ENCODE assay signal across 8 mouse cellular contexts in the genomic region with DNA sequence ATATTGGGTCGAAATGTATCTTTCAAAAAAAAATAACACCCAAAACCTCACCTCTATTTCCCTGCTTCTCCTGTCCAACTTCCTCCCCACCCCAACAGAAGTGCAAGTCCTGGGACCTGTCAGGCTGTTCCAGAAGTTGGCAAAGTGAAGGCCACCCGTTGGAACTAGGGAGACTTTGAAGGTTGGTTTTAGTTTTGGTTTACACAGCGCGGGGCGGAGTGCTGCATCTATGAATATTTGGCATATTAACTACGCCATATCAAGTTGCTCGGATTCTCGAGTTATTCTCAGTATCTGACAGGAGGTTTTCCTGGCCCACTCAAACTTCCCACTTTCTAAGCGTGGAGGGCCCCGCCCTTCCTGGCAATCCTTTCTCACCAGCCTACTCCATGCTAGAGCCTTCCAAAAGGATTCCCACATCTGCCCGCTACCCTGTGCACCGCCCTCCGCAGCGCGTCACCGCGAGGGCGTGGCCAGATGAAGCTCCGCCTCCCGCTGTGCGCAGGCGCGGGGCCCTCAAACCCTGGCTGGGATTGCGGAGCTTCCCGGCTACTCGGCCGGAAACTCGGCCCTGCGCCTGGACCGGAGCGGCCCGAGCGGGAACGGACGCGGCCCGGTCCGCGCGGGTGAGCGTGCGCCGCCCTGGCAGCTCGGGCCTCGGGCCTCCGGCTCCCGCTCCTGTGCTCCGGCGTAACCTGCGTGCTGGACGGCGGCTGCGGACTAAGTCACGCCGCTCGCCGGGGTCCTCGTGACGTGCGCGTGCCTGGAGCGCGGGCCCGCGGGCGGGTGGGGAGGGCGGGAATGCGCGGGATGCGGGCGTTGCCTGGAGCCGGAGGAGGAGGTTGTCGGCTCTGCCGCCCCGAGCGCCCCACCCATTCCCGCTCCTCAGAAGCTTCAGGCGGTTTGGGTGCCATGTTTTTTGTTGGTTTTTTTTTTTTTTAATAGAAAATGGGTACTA. TPM values are rescaled to one million over a fixed set of nuclear protein-coding genes. Genes with fewer than 3 reads are reported as not detected.
DNase-seq lines count a peak whose midpoint lies in the region; ATAC-seq and TF ChIP-seq lines count a peak whose summit lies in the region.

Gene Ddx59 (plus strand): TSS at position 474 of the 958 bp plus-strand sequence.

- H3K4me3 ChIP-seq in brown adipose tissue, adult 24 weeks (ENCODE audit: insufficient read depth, low read depth, low read length): peak within 1 kb of the TSS; percentile 83
- peak within 1 kb of the TSS; percentile 79 for H3K4me3 ChIP-seq in heart, embryonic 15.5 days
- peak within 1 kb of the TSS; percentile 68 to 93 for H3K4me3 ChIP-seq in liver, embryonic 14.5 days (ENCODE audit: insufficient read depth in 1 of 2, low read depth in 2 of 2, low read length in 2 of 2)
- H3K4me3 ChIP-seq in neural tube, embryonic 11.5 days (ENCODE audit: low read depth, low read length): peak within 1 kb of the TSS; percentile 73
- H3K4me3 ChIP-seq in stomach, postnatal 0 days (ENCODE audit: low read depth, low read length): peak within 1 kb of the TSS; percentile 67

- TF ChIP-seq EP300 in liver, embryonic 14.5 days (IDR thresholded peaks at IDR 0.05; ENCODE audit: low read depth): no peak
- no peak for TF ChIP-seq EP300 in stomach, postnatal 0 days (optimal IDR thresholded peaks at IDR 0.05)

- H3K9ac ChIP-seq in heart, embryonic 15.5 days: peak within 1 kb of the TSS; percentile 90
- peak within 1 kb of the TSS; percentile 77 for H3K9ac ChIP-seq in liver, embryonic 14.5 days (replicated peaks)
- peak within 1 kb of the TSS; percentile 93 for H3K9ac ChIP-seq in neural tube, embryonic 11.5 days (ENCODE audit: low read length)
- peak within 1 kb of the TSS; percentile 87 for H3K9ac ChIP-seq in stomach, postnatal 0 days (ENCODE audit: low read length)

- no peaks in the 10 kb centered on the region for H3K9me3 ChIP-seq in heart, embryonic 15.5 days (replicated peaks)
- no peaks in the 10 kb centered on the region for H3K9me3 ChIP-seq in liver, embryonic 14.5 days (ENCODE audit: control insufficient read depth, low read length)
- no peaks in the 10 kb centered on the region for H3K9me3 ChIP-seq in neural tube, embryonic 11.5 days (ENCODE audit: control insufficient read depth, low read length)
- no peaks in the 10 kb centered on the region for H3K9me3 ChIP-seq in stomach, postnatal 0 days (ENCODE audit: control insufficient read depth, low read length)

- H3K4me1 ChIP-seq in brown adipose tissue, adult 24 weeks (ENCODE audit: control insufficient read depth, insufficient read depth, insufficient read length, low read length): no peaks in the 10 kb centered on the region
- H3K4me1 ChIP-seq in heart, embryonic 15.5 days (replicated peaks): no peaks in the 10 kb centered on the region
- peaks cover 6 to 10% of the 10 kb centered on the region in 2 experiments for H3K4me1 ChIP-seq in liver, embryonic 14.5 days (replicated peaks; ENCODE audit: control insufficient read depth in 2 of 2, insufficient read depth in 2 of 2, low read length in 1 of 2)
- H3K4me1 ChIP-seq in neural tube, embryonic 11.5 days (ENCODE audit: control insufficient read depth, insufficient read depth, low read length): peaks cover 6% of the 10 kb centered on the region; the same call in 1 of the 2 replicates
- no peaks in the 10 kb centered on the region for H3K4me1 ChIP-seq in stomach, postnatal 0 days (replicated peaks; ENCODE audit: control insufficient read depth, insufficient read depth)

- ATAC-seq in heart, embryonic 15.5 days (replicated peaks; ENCODE audit: insufficient number of reproducible peaks, insufficient read depth, low FRiP score, low read depth): peak; percentile 100
- peak; percentile 99 for ATAC-seq in liver, embryonic 14.5 days (ENCODE audit: insufficient read depth)
- peak; percentile 98 for ATAC-seq in neural tube, embryonic 11.5 days (ENCODE audit: insufficient read depth, low FRiP score, low TSS enrichment)
- ATAC-seq in stomach, postnatal 0 days (ENCODE audit: low FRiP score, low TSS enrichment): peak; percentile 99

- no peaks in the 10 kb centered on the region for H3K27me3 ChIP-seq in heart, embryonic 15.5 days
- H3K27me3 ChIP-seq in liver, embryonic 14.5 days (ENCODE audit: control insufficient read depth, insufficient read depth, low read length): no peaks in the 10 kb centered on the region
- H3K27me3 ChIP-seq in neural tube, embryonic 11.5 days (ENCODE audit: control insufficient read depth, insufficient read depth, low read length): no peaks in the 10 kb centered on the region
- no peaks in the 10 kb centered on the region for H3K27me3 ChIP-seq in stomach, postnatal 0 days (ENCODE audit: control insufficient read depth, insufficient read depth, low read length)

- DNase-seq in CD4-positive, CD25-positive, alpha-beta regulatory T cell, adult 2 months (ENCODE audit: low read depth, low spot score): peak; percentile 95
- peak; percentile 93 for DNase-seq in fibroblast of lung, adult 2 months (ENCODE audit: low read depth)
- peak; percentile 96 for DNase-seq in kidney, postnatal 25 days
- DNase-seq in liver, embryonic 14.5 days (ENCODE audit: low read depth in 3 of 3, low spot score in 3 of 3): peak; percentile 80 to 87 (median 81)
- peak; percentile 97 for DNase-seq in neural tube, embryonic 11.5 days (ENCODE audit: low spot score)
- peak; percentile 97 for DNase-seq in stomach, postnatal 0 days (ENCODE audit: low spot score)

- no peak for TF ChIP-seq CTCF in liver, embryonic 14.5 days (IDR thresholded peaks at IDR 0.05; ENCODE audit: low read depth)
- no peak for TF ChIP-seq CTCF in stomach, postnatal 0 days (IDR thresholded peaks at IDR 0.05; ENCODE audit: low read depth)

- H3K36me3 ChIP-seq in heart, embryonic 15.5 days: no peaks in the 10 kb centered on the region
- H3K36me3 ChIP-seq in liver, embryonic 14.5 days (replicated peaks; ENCODE audit: control insufficient read depth, insufficient read depth, low read depth): no peaks in the 10 kb centered on the region; the same call in 1 of the 2 replicates
- no peaks in the 10 kb centered on the region for H3K36me3 ChIP-seq in neural tube, embryonic 11.5 days (ENCODE audit: control insufficient read depth, insufficient read depth, low read length)
- no peaks in the 10 kb centered on the region; the same call in 1 of the 2 replicates for H3K36me3 ChIP-seq in stomach, postnatal 0 days (ENCODE audit: control insufficient read depth, insufficient read depth, low read length)

- H3K27ac ChIP-seq in brown adipose tissue, adult 24 weeks (replicated peaks; ENCODE audit: low read depth, low read length): peak within 1 kb of the TSS; percentile 91
- H3K27ac ChIP-seq in heart, embryonic 15.5 days: peak within 1 kb of the TSS; percentile 99
- H3K27ac ChIP-seq in liver, embryonic 14.5 days: peak within 1 kb of the TSS; percentile 86
- peak within 1 kb of the TSS; percentile 94 for H3K27ac ChIP-seq in neural tube, embryonic 11.5 days (ENCODE audit: low read depth, low read length)
- H3K27ac ChIP-seq in stomach, postnatal 0 days (replicated peaks): peak within 1 kb of the TSS; percentile 99

- WGBS in heart, embryonic 15.5 days: 3% methylated on average over 76 of the region's 78 CpGs
- 1% methylated on average over 78 of the region's 78 CpGs for WGBS in liver, embryonic 14.5 days (ENCODE audit: insufficient replicate concordance)
- WGBS in neural tube, embryonic 11.5 days: 4% methylated on average over 77 of the region's 78 CpGs
- 1% methylated on average over 78 of the region's 78 CpGs for WGBS in stomach, postnatal 0 days

- H3K4me2 ChIP-seq in heart, embryonic 15.5 days: peak within 1 kb of the TSS; percentile 60
- H3K4me2 ChIP-seq in liver, embryonic 14.5 days (ENCODE audit: low read depth): peak within 1 kb of the TSS; percentile 85
- peak within 1 kb of the TSS; percentile 47 for H3K4me2 ChIP-seq in neural tube, embryonic 11.5 days (ENCODE audit: low read depth)
- H3K4me2 ChIP-seq in stomach, postnatal 0 days (replicated peaks; ENCODE audit: low read depth): peak within 1 kb of the TSS; percentile 51

RNA-seq across cellular contexts. Expression of gene Ddx59, which starts in this region (rescaled TPM):
- 16.5 and 17.6 TPM in 2 replicates for polyA plus RNA-seq in brown adipose tissue, adult 24 weeks (2012; ENCODE audit: insufficient read depth, insufficient read length, missing spikeins)
- 11.8 and 12.2 TPM in 2 replicates for polyA plus RNA-seq in heart, embryonic 15.5 days (2015; fragmentation: Nextera tagmentation; extraction: Ambion mirVana)
- 2.2 and 3.5 TPM in 2 replicates for polyA plus RNA-seq in liver, embryonic 14.5 days (2012; rRNA removed)
- 4.4 and 5.2 TPM in 2 replicates for polyA plus RNA-seq in liver, embryonic 14.5 days (2014; fragmentation: Nextera tagmentation; extraction: Ambion mirVana)
- polyA plus RNA-seq in neural tube, embryonic 11.5 days (2014; fragmentation: Nextera tagmentation; extraction: Ambion mirVana): 18.5 and 20.1 TPM in 2 replicates
- polyA plus RNA-seq in stomach, postnatal 0 days (2015; fragmentation: Nextera tagmentation; extraction: Ambion mirVana): 7.7 and 9.0 TPM in 2 replicates

Comparison
In these comparisons a context has a peak if more than half of its experiments do, and no peak if none do; other contexts are left out.
1. Peak in every context shown above with its lines: DNase-seq, ATAC-seq, H3K4me3 ChIP-seq and H3K27ac ChIP-seq.